Mouse (Mus musculus) layer of hippocampus, postnatal 10 days (tissue): Measurements from ENCODE around the gene Erbb3. TPM values are rescaled to one million over a fixed set of nuclear protein-coding genes. Genes with fewer than 3 reads are reported as not detected.
"Not testable (repeated sequence)": the region's sequence is repeated elsewhere in the genome, so short reads cannot be mapped to it uniquely, and the experiment has no call there.

Experiments used
- DNase-seq, 2 experiments: peaks; one replicate each; pipeline ENCODE4 v3.0.0; 2021; ENCODE audit warnings: low spot score in 2 of 2
- long read RNA-seq: library from polyadenylated mRNA; stranded (forward); transcript quantifications from one replicate; pipeline ENCODE4 v2.0.0, GENCODE M21; 2023
- total RNA-seq, 2 experiments: library from RNA; stranded (reverse); gene quantifications; 2 replicates each; pipeline ENCODE4 v1.2.3; 2021

Erbb3 gene
- under 1 TPM; 0.71 to 0.76 TPM for total RNA-seq
- long read RNA-seq, partial matches to known transcripts: 1 of 1 reads
- long read RNA-seq, other reads (novel, unspliced or antisense): 0 of 1 reads

- peak in 1 of 2 experiments; percentile 29 for DNase-seq
Observed at GRCm38 (mm10) chr10:128589464-128590192, at the start of gene Erbb3. Gene Erbb3, minus strand, starts transcription at chr10:128589652.

GRCm38 (mm10) chr10:128637011-128637410, 47.6 kb upstream of the Erbb3 start:
- DNase-seq: no peak

- no peak for DNase-seq
Observed at GRCm38 (mm10) chr10:128636561-128636960, 47.1 kb upstream of the Erbb3 start.

GRCm38 (mm10) chr10:128635697-128636096, 46.2 kb upstream of the Erbb3 start:
- DNase-seq: no peak

GRCm38 (mm10) chr10:128631571-128631970, 42.1 kb upstream of the Erbb3 start:
- no peak for DNase-seq

- not testable (repeated sequence) for DNase-seq
Observed at GRCm38 (mm10) chr10:128630306-128630705, 40.9 kb upstream of the Erbb3 start.

- DNase-seq: no peak
Observed at GRCm38 (mm10) chr10:128629746-128630145, 40.3 kb upstream of the Erbb3 start.

GRCm38 (mm10) chr10:128627398-128628317, 38.2 kb upstream of the Erbb3 start:
- DNase-seq: no peak

- peak; percentile 86 to 89 for DNase-seq
Observed at GRCm38 (mm10) chr10:128626311-128627310, 37.2 kb upstream of the Erbb3 start, which contains the start of gene Rps26. Gene Rps26, minus strand, starts transcription at chr10:128626747.

- no peak for DNase-seq
Observed at GRCm38 (mm10) chr10:128625287-128625894, 35.9 kb upstream of the Erbb3 start.

- not testable (repeated sequence) for DNase-seq
Observed at GRCm38 (mm10) chr10:128623106-128623613, 33.7 kb upstream of the Erbb3 start.

GRCm38 (mm10) chr10:128622702-128623101, 33.2 kb upstream of the Erbb3 start:
- DNase-seq: no peak

- no peak for DNase-seq
Observed at GRCm38 (mm10) chr10:128621986-128622520, 32.6 kb upstream of the Erbb3 start.

- no peak for DNase-seq
Observed at GRCm38 (mm10) chr10:128620241-128620640, 30.8 kb upstream of the Erbb3 start.

- not testable (repeated sequence) for DNase-seq
Observed at GRCm38 (mm10) chr10:128619148-128619547, 29.7 kb upstream of the Erbb3 start.

- no peak for DNase-seq
Observed at GRCm38 (mm10) chr10:128618570-128618969, 29.1 kb upstream of the Erbb3 start.

- DNase-seq: not testable (repeated sequence)
Observed at GRCm38 (mm10) chr10:128615798-128616448, 26.5 kb upstream of the Erbb3 start.

GRCm38 (mm10) chr10:128614934-128615333, 25.5 kb upstream of the Erbb3 start:
- DNase-seq: no peak

- not testable (repeated sequence) for DNase-seq
Observed at GRCm38 (mm10) chr10:128613820-128614219, 24.4 kb upstream of the Erbb3 start.
